Mouse (Mus musculus) CH12.LX (cell line): Measurements from ENCODE around the gene Klhl7. TPM values are rescaled to one million over a fixed set of nuclear protein-coding genes. Genes with fewer than 3 reads are reported as not detected.

Source experiments
- DNase-seq: peaks from one replicate; pipeline ENCODE4 v3.0.0-alpha.2; 2013; ENCODE audit errors: extremely low read depth
- H3K27ac ChIP-seq: 2 replicates; pipeline ENCODE4 v1.5.1; 2012; ENCODE audit warnings: low read depth, mild to moderate bottlenecking, control low read depth, moderate library complexity; ENCODE audit not compliant: insufficient read depth
- H3K27me3 ChIP-seq: replicated peaks from 2 replicates; pipeline ENCODE3; 2012; ENCODE audit warnings: inconsistent platforms
- H3K36me3 ChIP-seq, 2 experiments: replicated peaks in 1 of 2; 2 replicates each; pipeline versions ENCODE3 to v1.6.1; 2012; ENCODE audit warnings: inconsistent platforms in 1 of 2, low read length in 1 of 2, mild to moderate bottlenecking in 1 of 2, mixed read lengths in 1 of 2, moderate library complexity in 1 of 2; ENCODE audit not compliant: control insufficient read depth in 1 of 2, insufficient read depth in 1 of 2
- H3K4me1 ChIP-seq, 2 experiments: 2 replicates each; pipeline ENCODE4 v1.6.1; 2012; ENCODE audit warnings: inconsistent platforms in 1 of 2, moderate library complexity in 1 of 2; ENCODE audit not compliant: insufficient read depth in 2 of 2, control insufficient read depth in 1 of 2
- H3K4me2 ChIP-seq: 2 replicates; pipeline ENCODE4 v1.6.1; 2012; ENCODE audit warnings: low read depth, mild to moderate bottlenecking, control low read depth; ENCODE audit not compliant: poor library complexity, insufficient read depth, severe bottlenecking
- H3K4me3 ChIP-seq, 3 experiments: fragments of 150-350 bp in 1 of 3; sonication (generic) in 1 of 3; replicated peaks in 1 of 3; 2 replicates each; pipeline versions ENCODE3 to v1.5.1; 2011 to 2012; ENCODE audit warnings: low read depth in 2 of 3, low read length in 2 of 3, mild to moderate bottlenecking in 2 of 3, moderate library complexity in 2 of 3, control low read depth in 1 of 3, improper control_type of control experiment in 1 of 3, inconsistent platforms in 1 of 3, mixed read lengths in 1 of 3; ENCODE audit not compliant: poor library complexity in 1 of 3
- H3K79me2 ChIP-seq: replicated peaks from 2 replicates; pipeline ENCODE4 v1.6.1; 2012; ENCODE audit warnings: mild to moderate bottlenecking, moderate library complexity; ENCODE audit not compliant: control insufficient read depth, poor library complexity, insufficient read depth, severe bottlenecking; ENCODE audit errors: extremely low read depth
- H3K9ac ChIP-seq: 2 replicates; pipeline ENCODE4 v1.6.1; 2012; ENCODE audit warnings: low read depth, mild to moderate bottlenecking, control low read depth, moderate library complexity; ENCODE audit not compliant: insufficient read depth
- H3K9me3 ChIP-seq: replicated peaks from 2 replicates; pipeline ENCODE3; 2012; ENCODE audit warnings: low read length, inconsistent platforms, mixed read lengths
- CHD2 ChIP-seq: IDR thresholded peaks from 2 replicates; pipeline ENCODE4 v1.6.1; 2011; ENCODE audit warnings: low read length, improper control_type of control experiment
- CTCF ChIP-seq, 2 experiments: IDR thresholded peaks in 1 of 2; conservative IDR thresholded peaks in 1 of 2; 2 replicates each; pipeline ENCODE4 v1.5.1; 2011 to 2012; ENCODE audit warnings: low read depth in 2 of 2, low read length in 2 of 2, improper control_type of control experiment in 1 of 2, inconsistent platforms in 1 of 2, mild to moderate bottlenecking in 1 of 2, moderate library complexity in 1 of 2
- ELF1 ChIP-seq: IDR thresholded peaks from 2 replicates; pipeline ENCODE4 v1.6.1; 2014; ENCODE audit warnings: low read depth, mild to moderate bottlenecking, inconsistent platforms, low read length, improper control_type of control experiment
- EP300 ChIP-seq: IDR thresholded peaks from 2 replicates; pipeline ENCODE4 v1.6.1; 2011; ENCODE audit warnings: low read length, improper control_type of control experiment
- ETS1 ChIP-seq: conservative IDR thresholded peaks from 2 replicates; pipeline ENCODE4 v1.6.1; 2012; ENCODE audit warnings: low read depth, mild to moderate bottlenecking, inconsistent platforms, low read length, improper control_type of control experiment, moderate library complexity
- GABPA ChIP-seq: IDR thresholded peaks from 2 replicates; pipeline ENCODE4 v1.6.1; 2012; ENCODE audit warnings: low read depth, low read length, improper control_type of control experiment, inconsistent platforms; ENCODE audit not compliant: insufficient replicate concordance
- HCFC1 ChIP-seq: IDR thresholded peaks from 2 replicates; pipeline ENCODE4 v1.6.1; 2012; ENCODE audit warnings: low read depth, mild to moderate bottlenecking, inconsistent platforms, low read length, improper control_type of control experiment
- IRF4 ChIP-seq: IDR thresholded peaks from 2 replicates; pipeline ENCODE4 v1.6.1; 2014; ENCODE audit warnings: low read depth, mild to moderate bottlenecking, inconsistent platforms, low read length, improper control_type of control experiment
- KAT2A ChIP-seq: IDR thresholded peaks from 2 replicates; pipeline ENCODE4 v1.6.1; 2012; ENCODE audit warnings: low read length, improper control_type of control experiment, inconsistent platforms; ENCODE audit not compliant: insufficient replicate concordance
- MAX ChIP-seq: IDR thresholded peaks from 2 replicates; pipeline ENCODE4 v1.6.1; 2011; ENCODE audit warnings: low read length, improper control_type of control experiment
- MAZ ChIP-seq: IDR thresholded peaks from 2 replicates; pipeline ENCODE4 v1.6.1; 2012; ENCODE audit warnings: low read depth, mild to moderate bottlenecking, inconsistent platforms, low read length, improper control_type of control experiment, moderate library complexity
- MEF2A ChIP-seq: IDR thresholded peaks from 2 replicates; pipeline ENCODE4 v1.6.1; 2014; ENCODE audit warnings: low read depth, mild to moderate bottlenecking, inconsistent platforms, low read length, improper control_type of control experiment, borderline replicate concordance
- MXI1 ChIP-seq: IDR thresholded peaks from 2 replicates; pipeline ENCODE4 v1.6.1; 2011; ENCODE audit warnings: mild to moderate bottlenecking, low read depth, low read length, improper control_type of control experiment
- MYC ChIP-seq: IDR thresholded peaks from 2 replicates; pipeline ENCODE4 v1.6.1; 2011; ENCODE audit warnings: low read depth, mild to moderate bottlenecking, improper control_type of control experiment, low read length
- NELFE ChIP-seq: IDR thresholded peaks from 2 replicates; pipeline ENCODE4 v1.6.1; 2011; ENCODE audit warnings: low read depth, low read length, improper control_type of control experiment
- POLR2A ChIP-seq: IDR thresholded peaks from 2 replicates; pipeline ENCODE4 v1.6.1; 2011; ENCODE audit warnings: low read depth, mild to moderate bottlenecking, improper control_type of control experiment, low read length
- POLR2AphosphoS2 ChIP-seq: IDR thresholded peaks from 2 replicates; pipeline ENCODE4 v1.6.1; 2011; ENCODE audit warnings: low read depth, low read length, improper control_type of control experiment
- RCOR1 ChIP-seq: conservative IDR thresholded peaks from 2 replicates; pipeline ENCODE4 v1.6.1; 2012; ENCODE audit warnings: low read depth, mild to moderate bottlenecking, inconsistent platforms, low read length, improper control_type of control experiment
- TBP ChIP-seq: conservative IDR thresholded peaks from 2 replicates; pipeline ENCODE4 v1.6.1; 2011; ENCODE audit warnings: low read depth, low read length, improper control_type of control experiment
- TCF12 ChIP-seq: IDR thresholded peaks from 2 replicates; pipeline ENCODE4 v1.6.1; 2014; ENCODE audit warnings: low read depth, mild to moderate bottlenecking, inconsistent platforms, low read length, improper control_type of control experiment
- USF1 ChIP-seq: IDR thresholded peaks from 2 replicates; pipeline ENCODE4 v1.6.1; 2014; ENCODE audit warnings: low read depth, mild to moderate bottlenecking, inconsistent platforms, low read length, improper control_type of control experiment
- ZC3H11A ChIP-seq: IDR thresholded peaks from 2 replicates; pipeline ENCODE4 v1.6.1; 2012; ENCODE audit warnings: low read depth, mild to moderate bottlenecking, inconsistent platforms, low read length, improper control_type of control experiment
- ZKSCAN1 ChIP-seq: IDR thresholded peaks from 2 replicates; pipeline ENCODE4 v1.6.1; 2012; ENCODE audit warnings: low read depth, inconsistent platforms, low read length, improper control_type of control experiment, borderline replicate concordance
- ZNF384 ChIP-seq: IDR thresholded peaks from 2 replicates; pipeline ENCODE4 v1.6.1; 2012; ENCODE audit warnings: low read depth, low read length, improper control_type of control experiment, inconsistent platforms
- dilution Hi-C: fragments of 300-500 bp; cut with MboI; formaldehyde crosslinking; loops from 2 replicates; pipeline ENCODE4 v1.14.3; 2020; ENCODE audit warnings: low sequenced_read_pairs; ENCODE audit not compliant: extremely low pct_unique_long_range_greater_than_20kb, extremely low pct_ligation_motif_present
- in situ Hi-C: fragments of 300-500 bp; cut with MboI; formaldehyde crosslinking; loops from 3 replicates; pipeline ENCODE4 v1.14.3; 2019; ENCODE audit warnings: low sequenced_read_pairs, low pct_ligation_motif_present, low pct_unique_long_range_greater_than_20kb, mixed read lengths
- polyA plus RNA-seq: library from polyadenylated mRNA; unstranded; fragments of >175 nt; gene quantifications from 2 replicates; pipeline ENCODE4 v1.2.1, GENCODE M21; 2012; ENCODE audit warnings: low read depth; ENCODE audit not compliant: insufficient read length
- total RNA-seq, 2 experiments: library from RNA; depleted of rRNA; stranded (reverse); fragments of 300-350 nt in 1 of 2; fragments of >200 nt in 1 of 2; gene quantifications; 2 replicates each; pipeline ENCODE4 v1.2.3; 2012 to 2014

Klhl7 gene
- total and polyA plus RNA-seq, 3 experiments: 20.4 to 71.4 (median 26.5) TPM

GRCm38 (mm10) chr5:24146964-24147363 is 46.6 kb downstream of the Klhl7 start:
- peaks cover 31 to 60% of the 10 kb centered on the region in 2 experiments for H3K36me3 ChIP-seq
- peaks cover 0 to 49% of the 10 kb centered on the region in 2 experiments; a peak in 3 of 4 replicates for H3K4me1 ChIP-seq
- peak; percentile 79 for DNase-seq
- dilution Hi-C loops: no loop called here
- no peak overlapping the region for H3K4me3 ChIP-seq
- H3K27ac ChIP-seq: no peak overlapping the region
- peak overlapping the region; percentile 19; the same call in 1 of the 2 replicates for H3K9ac ChIP-seq
- H3K79me2 ChIP-seq: no peaks in the 10 kb centered on the region
- H3K4me2 ChIP-seq: peak overlapping the region; percentile 57; the same call in 1 of the 2 replicates
- in situ Hi-C loops: no loop called here
- H3K9me3 ChIP-seq: no peaks in the 10 kb centered on the region
- no peak for TF ChIP-seq USF1
- no peak for TF ChIP-seq ELF1
- TF ChIP-seq POLR2AphosphoS2: no peak
- peak; percentile 60 for TF ChIP-seq EP300
- TF ChIP-seq ZC3H11A: no peak
- TF ChIP-seq ETS1: 0 out of 2 replicates have a peak, but pooled peaks have one; percentile 19
- TF ChIP-seq ZNF384: no peak
- no peak for TF ChIP-seq HCFC1
- no peak for TF ChIP-seq NELFE
- 0 out of 2 replicates have a peak, but pooled peaks have one; percentile 30 for TF ChIP-seq MAZ
- no peak for TF ChIP-seq MAX
- no peak for TF ChIP-seq ZKSCAN1
- TF ChIP-seq CTCF (conservative IDR thresholded peaks at IDR 0.05 in 1 of 2, IDR thresholded peaks at IDR 0.05 in 1 of 2; ENCODE audit: low read depth in 2 of 2, low read length in 2 of 2): no peak
- no peak; the same call in 1 of the 2 replicates for TF ChIP-seq RCOR1
- TF ChIP-seq TBP: 0 out of 2 replicates have a peak, but pooled peaks have one; percentile 36
- no peak for TF ChIP-seq MYC
- no peak for TF ChIP-seq MXI1
- 0 out of 2 replicates have a peak, but pooled peaks have one; percentile 4 for TF ChIP-seq IRF4
- peak; percentile 80 for TF ChIP-seq TCF12
- TF ChIP-seq MEF2A: 0 out of 2 replicates have a peak, but pooled peaks have one; percentile 35
- 0 out of 2 replicates have a peak, but pooled peaks have one; percentile 17 for TF ChIP-seq CHD2
- H3K27me3 ChIP-seq: no peaks in the 10 kb centered on the region

- in situ Hi-C loops (no loop called here), dilution Hi-C loops (no loop called here)
- TF ChIP-seq KAT2A: no peak
- no peak for TF ChIP-seq MAZ
- TF ChIP-seq IRF4: no peak
- no peak for TF ChIP-seq POLR2A
- no peak for TF ChIP-seq GABPA
- TF ChIP-seq CTCF (conservative IDR thresholded peaks at IDR 0.05 in 1 of 2, IDR thresholded peaks at IDR 0.05 in 1 of 2; ENCODE audit: low read depth in 2 of 2, low read length in 2 of 2): no peak
- TF ChIP-seq MXI1: no peak
Observed at GRCm38 (mm10) chr5:24152199-24152598, 51.8 kb downstream of the Klhl7 start.

More at GRCm38 (mm10) chr5:24152199-24152598, 51.8 kb downstream of the Klhl7 start:
- peaks cover 8 to 54% of the 10 kb centered on the region in 2 experiments for H3K36me3 ChIP-seq
- no peak overlapping the region for H3K27ac ChIP-seq
- peaks cover 0 to 15% of the 10 kb centered on the region in 2 experiments; a peak in 2 of 4 replicates for H3K4me1 ChIP-seq
- DNase-seq: no peak
- no peak overlapping the region for H3K4me2 ChIP-seq
- H3K4me3 ChIP-seq: no peak overlapping the region
- H3K79me2 ChIP-seq: no peaks in the 10 kb centered on the region
- H3K27me3 ChIP-seq: no peaks in the 10 kb centered on the region
- H3K9ac ChIP-seq: no peak overlapping the region
- H3K9me3 ChIP-seq: no peaks in the 10 kb centered on the region
